Mouse (Mus musculus): Measurements from ENCODE around the gene Dync1h1. TPM values are rescaled to one million over a fixed set of nuclear protein-coding genes. Genes with fewer than 3 reads are reported as not detected.

The Dync1h1 gene
- total RNA-seq, 2 experiments from 2014 or later = 351 to 363 TPM

DNA sequence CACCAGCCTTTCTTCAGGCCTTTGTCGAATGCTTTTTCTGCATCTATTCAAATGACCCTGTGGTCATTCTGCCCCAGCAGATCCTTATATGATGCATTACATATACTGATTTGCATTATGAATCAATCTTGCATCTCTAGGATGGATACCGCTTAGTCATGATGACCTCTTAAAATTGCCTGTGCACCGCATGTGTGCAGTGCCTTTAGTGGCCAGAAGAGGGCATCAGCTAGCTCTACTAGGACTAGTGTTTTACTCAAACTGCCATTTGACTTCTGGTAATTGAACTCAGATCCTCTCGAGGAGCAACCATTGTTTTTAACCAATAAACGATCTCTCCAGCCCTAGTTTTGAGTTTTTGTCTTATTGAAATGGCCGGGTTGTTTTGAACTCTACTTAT, 112.5 kb downstream of the Dync1h1 start:
- intact Hi-C loops (cut with DNase I) = no loop called here
- DNase-seq = no peak

DNA sequence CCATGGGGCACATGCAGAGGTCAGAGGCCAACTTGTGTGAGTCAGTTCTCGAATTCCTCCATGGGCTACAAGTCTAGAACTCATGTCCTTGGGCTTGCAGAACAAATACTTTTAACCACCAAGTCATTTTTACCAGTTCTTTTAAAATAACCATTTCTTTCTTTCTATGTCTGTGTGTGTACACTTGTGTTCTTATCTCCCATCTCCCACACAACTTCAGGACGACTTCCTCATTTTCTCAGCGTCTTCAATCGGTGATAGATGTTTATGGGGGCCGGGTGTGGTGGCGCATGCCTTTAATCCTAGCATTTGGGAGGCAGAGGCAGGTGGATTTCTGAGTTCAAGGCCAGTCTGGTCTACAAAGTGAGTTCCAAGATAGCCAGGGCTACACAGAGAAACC, 113.0 kb downstream of the Dync1h1 start:
- DNase-seq = no peak
- intact Hi-C loops (cut with DNase I) = no loop called here

DNA sequence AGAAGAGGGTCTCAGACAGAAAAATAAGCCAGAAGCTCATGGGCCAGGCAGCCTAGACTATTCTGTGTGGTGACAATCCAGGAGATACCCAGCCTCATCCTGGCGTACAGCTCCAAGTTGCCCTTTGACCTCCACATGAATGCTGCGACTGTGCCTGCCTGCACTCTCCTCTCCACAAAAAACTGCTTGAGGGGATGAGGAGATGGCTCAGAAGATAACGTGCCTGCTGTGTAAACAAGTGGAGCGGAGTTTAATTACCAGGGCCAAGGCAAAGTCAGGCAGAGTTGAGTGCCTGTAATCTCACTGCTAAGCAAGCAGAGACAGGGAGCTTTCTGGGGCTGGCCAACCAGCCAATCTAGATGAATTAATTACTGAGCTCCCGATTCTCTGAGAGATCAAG, 114.8 kb downstream of the Dync1h1 start:
- intact Hi-C loops (cut with DNase I) = no loop called here
- DNase-seq = no peak

Small RNA genes lying within 50 kb of the gene (microRNA-seq; reads per million reads assigned to microRNA genes)
- gene Gm27299 = not detected

Other genes starting within 250 kb of the Dync1h1 start
- 100 to 1,000 TPM; 201 to 210 TPM for gene Ppp2r5c, start 154.3 kb upstream of the Dync1h1 start, total RNA-seq (2021)
- not detected for gene 1700001K19Rik, start 81.2 kb downstream of the Dync1h1 start, total RNA-seq (2021)
- gene Hsp90aa1, start 101.3 kb downstream of the Dync1h1 start, total RNA-seq (2021) = 100 to 1,000 TPM; 862 to 917 TPM
- 10 to 100 TPM; 37.8 to 46.8 TPM for gene Wdr20, start 136.5 kb downstream of the Dync1h1 start, total RNA-seq (2021)
- gene Mok, start 239.5 kb downstream of the Dync1h1 start, total RNA-seq (2021) = 10 to 100 TPM; 13.2 to 16.5 TPM
- gene Zfp839, start 248.8 kb downstream of the Dync1h1 start, total RNA-seq (2021) = 1 to 10 TPM; 7.5 to 9.2 TPM